Mouse (Mus musculus): ENCODE data around the gene Slc2a13.
A peak's percentile ranks its signal among the peaks of the same experiment; 100 is the strongest.

The Slc2a13 gene

DNA sequence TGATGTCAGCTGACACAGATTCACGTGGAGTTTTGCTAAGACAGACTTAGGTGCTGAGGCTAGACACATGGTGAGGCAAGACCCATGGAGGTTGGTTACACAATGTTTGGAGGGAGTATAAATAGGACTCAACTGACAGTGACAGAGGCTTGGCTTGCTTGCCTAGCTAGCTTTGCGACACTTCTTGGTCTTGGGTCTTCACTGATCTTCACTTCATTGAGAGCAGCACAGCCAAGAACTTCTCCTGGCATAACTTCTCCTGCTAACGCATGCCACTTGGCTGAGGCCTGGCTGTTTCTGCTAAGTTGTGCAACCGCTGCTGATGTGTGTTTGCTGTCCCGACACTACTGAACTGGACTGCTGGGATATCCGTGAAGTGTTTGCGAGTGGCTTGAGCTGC lies 290.2 kb downstream of the Slc2a13 start:
- DNase-seq (ENCODE audit: extremely low spot score, low read depth, low spot score): no peak

DNA sequence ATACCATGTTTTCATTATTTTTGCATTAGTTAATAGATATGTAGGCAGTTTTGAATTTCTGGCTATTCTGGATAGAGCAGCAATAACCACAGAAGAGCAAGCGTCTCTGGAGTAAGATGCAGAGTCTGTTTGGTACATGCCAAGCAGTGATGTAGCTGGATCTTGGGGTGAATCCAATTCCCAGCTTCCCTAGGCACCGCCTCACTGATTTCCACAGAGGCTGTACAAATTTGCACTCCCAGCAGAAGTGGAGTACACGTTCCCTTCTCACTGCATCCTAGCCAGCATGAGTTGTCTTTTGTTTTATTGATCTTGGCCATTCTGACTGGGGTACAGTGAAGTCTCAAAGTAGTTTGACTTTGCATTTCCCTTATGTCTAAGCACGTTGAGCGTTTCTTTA lies 291.5 kb downstream of the Slc2a13 start:
- no peak for DNase-seq (ENCODE audit: extremely low spot score, low read depth, low spot score)

- DNase-seq (ENCODE audit: extremely low spot score, low read depth, low spot score): no peak
Measured at GRCm38 (mm10) chr15:91279571-91279970, 293.5 kb downstream of the Slc2a13 start.

DNA sequence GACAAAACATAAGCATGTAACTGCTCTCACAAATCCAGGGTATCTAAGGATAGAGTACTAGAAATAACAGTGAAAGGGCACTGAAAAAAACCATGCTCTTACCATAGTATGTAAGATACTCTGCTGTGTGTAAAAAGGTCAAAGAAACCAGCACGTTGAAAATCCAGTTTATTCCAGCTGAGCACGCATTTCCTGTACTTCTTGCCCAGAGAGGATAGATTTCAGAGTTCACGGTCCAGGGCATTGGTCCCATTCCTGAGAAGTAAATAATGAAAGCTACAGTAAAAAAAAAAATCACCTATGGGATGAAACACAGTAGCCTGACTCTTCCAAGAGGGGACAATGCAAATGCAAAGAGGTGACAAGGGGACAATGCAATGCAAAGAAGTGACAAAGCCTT lies 297.1 kb downstream of the Slc2a13 start:
- DNase-seq (ENCODE audit: extremely low spot score, low read depth, low spot score): no peak

GRCm38 (mm10) chr15:91268532-91268931 lies 304.5 kb downstream of the Slc2a13 start:
- no peak for DNase-seq (ENCODE audit: extremely low spot score, low read depth, low spot score)

GRCm38 (mm10) chr15:91263926-91264325 lies 309.1 kb downstream of the Slc2a13 start:
- no peak for DNase-seq (ENCODE audit: extremely low spot score, low read depth, low spot score)

- no peak for DNase-seq (ENCODE audit: extremely low spot score, low read depth, low spot score)
Measured at GRCm38 (mm10) chr15:91260578-91260977, 312.5 kb downstream of the Slc2a13 start.

DNA sequence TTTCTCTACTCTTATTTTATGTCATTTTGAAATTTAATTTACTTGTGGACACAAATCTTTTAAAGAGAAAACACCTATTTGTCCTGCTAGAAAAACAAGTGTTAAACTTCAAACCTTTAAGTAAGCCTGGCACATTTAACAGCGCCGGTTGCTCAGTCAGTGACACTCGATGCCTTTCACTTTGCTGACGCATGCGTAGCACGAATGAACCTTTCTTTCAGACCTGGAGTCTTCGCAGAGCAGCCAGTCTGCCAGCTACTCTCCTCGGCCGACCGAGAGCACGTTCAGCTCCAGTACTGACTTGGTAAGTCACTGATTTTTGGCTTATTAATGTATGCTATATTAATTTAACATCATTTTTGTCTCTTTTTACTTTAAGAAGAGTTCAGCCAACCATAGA lies 315.9 kb downstream of the Slc2a13 start:
- no peak for DNase-seq (ENCODE audit: extremely low spot score, low read depth, low spot score)

DNA sequence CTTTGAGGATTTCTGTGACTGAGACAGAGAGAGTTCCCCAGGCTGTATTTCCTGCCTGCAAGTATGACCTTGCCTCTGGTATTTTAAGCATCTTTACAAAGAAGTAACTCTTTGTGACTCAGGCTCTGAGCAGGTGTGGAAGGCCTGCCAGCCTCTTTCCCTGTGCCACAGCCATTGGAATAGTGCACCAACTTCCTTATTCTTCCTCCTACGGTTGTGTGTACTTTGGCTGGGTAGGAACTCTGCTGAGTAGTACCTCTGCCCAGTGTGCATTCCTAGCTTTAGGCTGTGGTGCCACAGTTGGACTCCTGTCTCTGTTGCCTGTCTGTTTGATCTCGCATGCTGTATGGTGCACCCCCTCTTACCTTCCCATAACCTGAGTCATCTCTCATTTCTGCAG lies 317.8 kb downstream of the Slc2a13 start:
- DNase-seq (ENCODE audit: extremely low spot score, low read depth, low spot score): no peak

GRCm38 (mm10) chr15:91252956-91253355 lies 320.1 kb downstream of the Slc2a13 start:
- peak; percentile 1 for DNase-seq (ENCODE audit: extremely low spot score, low read depth, low spot score)

DNA sequence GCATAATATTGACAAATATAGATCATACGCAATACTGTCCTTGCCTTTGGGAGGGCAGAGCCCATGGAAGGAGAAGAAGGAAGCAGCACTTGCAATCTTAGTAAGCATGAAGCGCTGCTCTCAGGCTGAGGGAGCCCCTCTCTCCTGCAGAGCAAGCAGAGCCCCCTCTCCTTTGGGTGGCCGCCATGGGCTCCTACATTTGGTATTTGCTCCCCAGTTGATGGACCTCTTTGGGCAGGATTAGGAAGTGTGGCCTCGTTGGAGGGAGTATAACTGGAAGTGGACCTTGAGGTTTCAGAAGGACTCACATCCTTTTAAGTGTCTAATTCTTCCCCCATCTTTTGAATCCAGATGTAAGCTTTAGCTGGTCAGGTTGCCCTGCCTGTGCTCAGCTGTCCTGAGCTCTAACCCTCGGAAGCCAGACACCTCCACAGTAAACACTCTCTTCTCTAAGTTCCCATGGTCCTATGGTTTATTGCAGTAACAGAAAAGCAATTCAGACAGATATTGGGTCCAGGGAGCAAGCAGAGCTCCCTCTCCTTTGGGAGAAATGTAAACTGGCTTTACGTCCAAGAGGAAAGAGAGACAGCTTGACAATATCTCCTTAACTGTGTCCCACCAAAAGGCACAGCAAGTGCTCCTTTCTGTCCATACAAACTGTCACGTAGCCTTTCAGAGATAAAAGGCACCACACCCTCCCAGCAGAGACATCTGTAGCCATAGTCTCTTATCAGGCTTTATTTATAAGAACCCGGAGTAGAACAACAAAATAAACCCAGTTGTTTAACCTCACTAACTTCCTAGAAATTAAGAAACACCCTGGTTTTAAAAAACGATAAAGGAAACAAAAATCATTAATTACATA lies 321.3 kb downstream of the Slc2a13 start:
- no peak for DNase-seq (ENCODE audit: extremely low spot score, low read depth, low spot score)

- DNase-seq (ENCODE audit: extremely low spot score, low read depth, low spot score): no peak
Measured at GRCm38 (mm10) chr15:91250815-91251214, 322.2 kb downstream of the Slc2a13 start.

GRCm38 (mm10) chr15:91240683-91241335 lies 332.3 kb downstream of the Slc2a13 start:
- DNase-seq (ENCODE audit: extremely low spot score, low read depth, low spot score): no peak

DNA sequence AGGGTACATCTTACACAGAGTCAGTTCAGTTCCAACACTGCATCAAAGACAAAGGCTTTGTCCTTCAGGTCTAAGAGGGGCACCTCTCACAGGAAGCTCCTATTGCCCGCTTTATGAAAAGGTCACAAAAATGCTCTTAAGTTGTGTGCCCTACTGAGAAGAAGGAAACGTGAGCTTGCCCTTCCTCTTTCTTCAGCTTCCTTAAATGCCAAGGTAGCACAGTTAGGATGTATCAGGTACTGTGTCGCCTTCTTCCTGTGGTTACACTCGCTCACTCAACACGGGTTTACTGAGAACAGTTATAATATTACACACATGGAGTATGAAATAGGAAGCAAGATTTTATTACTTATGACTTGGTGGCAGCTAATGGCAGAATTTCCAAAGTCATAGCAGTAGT lies 335.8 kb downstream of the Slc2a13 start:
- DNase-seq (ENCODE audit: extremely low spot score, low read depth, low spot score): no peak

Measured in hindlimb bud, embryonic 11.5 days (tissue).